Mouse (Mus musculus): ENCODE results near the gene Slc12a3. TPM values are rescaled to one million over a fixed set of nuclear protein-coding genes. Genes with fewer than 3 reads are reported as not detected.
A peak's percentile ranks its signal among the peaks of the same experiment; 100 is the strongest.

Gene Slc12a3
- polyA plus RNA-seq, 1 experiment from 2014 or later = not detected

DNA sequence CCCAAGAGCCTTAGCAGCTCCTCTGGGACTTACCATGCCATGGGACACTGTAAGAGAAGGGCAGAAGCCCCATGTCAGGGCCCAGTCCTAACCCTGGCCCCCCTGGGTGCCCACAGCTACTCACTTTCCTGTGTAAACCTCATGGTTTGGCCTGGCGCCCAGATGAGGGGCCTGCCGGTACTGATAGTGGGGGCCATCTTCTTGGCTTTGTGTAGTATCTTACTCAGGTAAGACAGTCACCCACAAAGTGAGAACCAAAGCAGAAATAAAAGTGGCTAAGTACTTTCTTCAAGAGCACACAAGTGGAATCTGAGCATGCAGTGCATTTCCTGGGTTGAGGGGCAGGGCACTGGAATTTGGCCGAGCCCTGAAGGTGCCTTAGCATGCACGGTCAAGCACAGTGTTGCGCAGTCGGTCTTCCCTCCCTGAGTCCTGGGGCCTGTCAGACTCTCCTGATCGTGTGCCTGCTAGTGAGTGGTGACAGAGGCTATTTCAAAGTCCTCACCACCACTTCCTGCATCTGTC lies 21.9 kb upstream of the Slc12a3 start:
- Histone ChIP-seq H3K9me3 (replicated peaks) (no peaks in the 10 kb centered on the region), H3K4me1 (no peaks in the 10 kb centered on the region), H3K9ac (no peak overlapping the region), H3K4me3 (no peak overlapping the region), H3K27me3 (no peaks in the 10 kb centered on the region), H3K4me2 (no peak overlapping the region), H3K36me3 (ENCODE audit: poor library complexity, severe bottlenecking) (peaks cover 93% of the 10 kb centered on the region), H3K27ac (no peak overlapping the region)
- 87% methylated on average over 7 of the region's 7 CpGs for WGBS
- ATAC-seq = no peak

GRCm38 (mm10) chr8:94307652-94308051 lies 21.3 kb upstream of the Slc12a3 start:
- Histone ChIP-seq H3K4me1 (no peaks in the 10 kb centered on the region), H3K9ac (no peak overlapping the region), H3K27me3 (no peaks in the 10 kb centered on the region), H3K36me3 (ENCODE audit: poor library complexity, severe bottlenecking) (peaks cover 91% of the 10 kb centered on the region), H3K4me3 (no peak overlapping the region), H3K4me2 (no peak overlapping the region), H3K27ac (no peak overlapping the region), H3K9me3 (replicated peaks) (no peaks in the 10 kb centered on the region)
- no peak for ATAC-seq
- WGBS = 91% methylated on average over 9 of the region's 9 CpGs

DNA sequence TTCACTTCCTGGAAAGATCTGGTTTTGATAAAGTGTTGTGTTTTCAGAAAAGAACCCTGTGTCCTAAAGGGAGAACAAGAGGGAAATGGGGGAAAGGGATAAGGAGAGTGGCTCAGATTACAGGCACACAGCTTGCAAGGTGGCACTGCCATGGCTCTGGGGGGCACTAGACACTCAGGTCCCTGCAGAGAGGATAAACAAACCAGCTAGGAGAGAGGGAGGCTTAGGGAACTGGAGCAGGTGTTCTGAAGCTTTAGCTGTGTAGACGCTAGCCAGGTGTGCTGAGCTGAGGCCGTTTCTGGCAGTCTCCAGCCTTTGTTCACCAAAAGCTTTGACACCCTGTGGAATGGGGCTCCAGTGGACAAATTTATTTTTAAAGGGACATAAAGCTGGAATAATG lies 14.9 kb upstream of the Slc12a3 start:
- WGBS = 85% methylated on average over 2 of the region's 2 CpGs

GRCm38 (mm10) chr8:94317249-94317648 lies 11.8 kb upstream of the Slc12a3 start:
- H3K4me2 ChIP-seq = no peak overlapping the region
- H3K27ac ChIP-seq = no peak overlapping the region
- H3K9me3 ChIP-seq (replicated peaks) = no peaks in the 10 kb centered on the region
- H3K36me3 ChIP-seq (ENCODE audit: poor library complexity, severe bottlenecking) = peaks cover 44% of the 10 kb centered on the region
- H3K4me3 ChIP-seq = no peak overlapping the region
- no peak overlapping the region for H3K9ac ChIP-seq
- H3K27me3 ChIP-seq = no peaks in the 10 kb centered on the region
- no peaks in the 10 kb centered on the region for H3K4me1 ChIP-seq
- ATAC-seq = no peak
- 88% methylated on average over 2 of the region's 2 CpGs for WGBS

More for the DNA sequence above, 14.9 kb upstream of the Slc12a3 start:
- H3K4me2 ChIP-seq = no peak overlapping the region
- H3K27me3 ChIP-seq = no peaks in the 10 kb centered on the region
- no peak overlapping the region for H3K4me3 ChIP-seq
- H3K4me1 ChIP-seq = no peaks in the 10 kb centered on the region
- H3K27ac ChIP-seq = no peak overlapping the region
- ATAC-seq = no peak
- no peak overlapping the region for H3K9ac ChIP-seq
- H3K9me3 ChIP-seq (replicated peaks) = no peaks in the 10 kb centered on the region
- H3K36me3 ChIP-seq (ENCODE audit: poor library complexity, severe bottlenecking) = peaks cover 61% of the 10 kb centered on the region

DNA sequence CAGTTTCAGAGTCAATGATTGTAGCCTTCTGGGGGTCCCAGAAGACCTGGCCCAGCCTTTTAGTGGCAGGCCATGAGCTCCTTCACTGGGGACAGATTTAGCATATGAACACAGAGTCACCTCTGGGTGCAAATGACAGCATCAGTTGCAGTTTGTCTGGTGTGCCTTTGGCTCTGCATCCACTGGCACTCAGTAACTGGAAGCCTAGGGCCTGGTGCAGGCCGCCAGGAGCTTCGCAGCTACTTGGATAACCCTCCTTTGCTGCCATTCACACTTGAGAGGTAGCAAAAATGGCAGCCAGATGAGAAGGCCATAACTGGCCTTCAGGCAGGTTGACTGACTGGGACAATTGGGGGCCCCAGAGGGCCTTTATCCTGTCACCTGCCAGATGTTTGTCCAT lies 11.3 kb upstream of the Slc12a3 start:
- H3K36me3 ChIP-seq (ENCODE audit: poor library complexity, severe bottlenecking) = peaks cover 40% of the 10 kb centered on the region
- ATAC-seq = no peak
- H3K27ac ChIP-seq = no peak overlapping the region
- no peak overlapping the region for H3K9ac ChIP-seq
- H3K27me3 ChIP-seq = no peaks in the 10 kb centered on the region
- H3K4me2 ChIP-seq = no peak overlapping the region
- no peaks in the 10 kb centered on the region for H3K9me3 ChIP-seq (replicated peaks)
- H3K4me1 ChIP-seq = no peaks in the 10 kb centered on the region
- H3K4me3 ChIP-seq = no peak overlapping the region
- WGBS = 92% methylated on average over 2 of the region's 2 CpGs

DNA sequence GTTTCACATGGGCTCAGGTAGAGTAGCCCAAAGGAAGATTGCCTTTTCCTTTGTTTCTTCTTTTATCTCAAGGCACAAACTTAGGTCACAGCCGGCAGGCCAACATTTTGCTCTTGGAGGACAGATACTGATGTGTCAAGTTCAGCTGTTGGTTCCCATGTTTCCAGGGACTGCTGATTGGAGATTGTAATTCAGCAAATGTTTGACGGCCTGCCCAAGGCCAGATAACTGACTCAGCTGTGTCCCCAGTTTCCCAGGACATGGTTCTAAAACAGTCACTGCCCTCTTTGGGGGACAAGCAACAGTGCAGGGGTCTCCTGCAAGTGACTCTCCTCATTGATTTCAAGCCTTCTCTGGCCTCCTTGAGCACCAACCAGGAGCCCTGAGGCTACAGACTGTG lies 9.0 kb upstream of the Slc12a3 start:
- no peak for ATAC-seq
- Histone ChIP-seq H3K4me1 (no peaks in the 10 kb centered on the region), H3K27me3 (no peaks in the 10 kb centered on the region), H3K27ac (no peak overlapping the region), H3K4me3 (no peak overlapping the region), H3K36me3 (ENCODE audit: poor library complexity, severe bottlenecking) (peaks cover 33% of the 10 kb centered on the region), H3K9me3 (replicated peaks) (no peaks in the 10 kb centered on the region), H3K9ac (no peak overlapping the region), H3K4me2 (no peak overlapping the region)
- WGBS = 89% methylated on average over 2 of the region's 2 CpGs

DNA sequence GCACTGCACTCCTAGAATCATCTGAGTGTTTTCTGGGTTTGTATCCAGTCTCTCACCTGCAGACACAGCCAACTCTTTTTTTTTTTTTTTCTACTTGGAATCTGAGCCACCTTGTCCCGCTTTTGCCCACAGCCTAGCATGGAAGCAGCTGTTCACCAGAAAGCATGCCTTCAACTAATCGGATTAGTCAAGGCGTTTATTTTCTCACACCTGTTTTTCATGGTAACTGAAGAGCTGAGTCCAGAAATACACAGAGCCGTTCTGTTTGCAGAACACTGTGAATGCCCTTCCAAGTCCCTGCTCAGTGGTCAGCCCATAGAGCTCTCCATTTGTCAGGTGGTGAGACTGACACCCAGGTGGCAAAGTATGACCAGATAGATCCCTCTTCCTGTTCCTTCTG lies 6.9 kb upstream of the Slc12a3 start:
- Histone ChIP-seq H3K9me3 (replicated peaks) (no peaks in the 10 kb centered on the region), H3K4me1 (no peaks in the 10 kb centered on the region), H3K4me3 (no peak overlapping the region), H3K27ac (no peak overlapping the region), H3K9ac (no peak overlapping the region), H3K27me3 (no peaks in the 10 kb centered on the region), H3K36me3 (ENCODE audit: poor library complexity, severe bottlenecking) (peaks cover 22% of the 10 kb centered on the region; the same call in 1 of the 2 replicates), H3K4me2 (no peak overlapping the region)
- 77% methylated on average over 4 of the region's 4 CpGs for WGBS
- no peak for ATAC-seq

DNA sequence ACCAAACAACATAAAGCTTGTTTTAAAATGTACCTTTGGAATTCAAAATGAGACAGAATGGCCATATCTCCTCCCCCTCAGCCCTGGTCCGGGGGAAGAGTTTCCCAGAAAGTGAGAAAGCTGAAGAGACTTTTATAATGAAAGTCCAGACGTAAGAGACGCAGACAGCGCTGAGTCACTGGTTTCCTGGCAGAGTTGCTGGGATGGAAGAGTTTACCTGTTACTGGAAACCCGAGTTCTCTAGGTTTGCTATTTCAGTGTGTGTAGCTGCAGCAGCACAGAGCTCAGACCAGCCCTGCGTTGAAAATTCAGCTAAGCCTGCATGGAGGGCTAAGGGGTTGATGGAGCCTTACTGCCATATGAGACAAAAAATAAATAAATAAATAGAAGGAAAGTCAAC lies 6.0 kb upstream of the Slc12a3 start:
- Histone ChIP-seq H3K4me3 (no peak overlapping the region), H3K36me3 (ENCODE audit: poor library complexity, severe bottlenecking) (peaks cover 16% of the 10 kb centered on the region; the same call in 1 of the 2 replicates), H3K4me1 (no peaks in the 10 kb centered on the region), H3K27me3 (no peaks in the 10 kb centered on the region), H3K9me3 (replicated peaks) (no peaks in the 10 kb centered on the region), H3K27ac (no peak overlapping the region), H3K9ac (no peak overlapping the region), H3K4me2 (no peak overlapping the region)
- WGBS = 92% methylated on average over 6 of the region's 6 CpGs
- no peak for ATAC-seq

GRCm38 (mm10) chr8:94324071-94324470 lies 4.9 kb upstream of the Slc12a3 start:
- Histone ChIP-seq H3K4me2 (no peak overlapping the region), H3K4me3 (no peak overlapping the region), H3K27me3 (no peaks in the 10 kb centered on the region), H3K36me3 (ENCODE audit: poor library complexity, severe bottlenecking) (peaks cover 9% of the 10 kb centered on the region; the same call in 1 of the 2 replicates), H3K4me1 (no peaks in the 10 kb centered on the region), H3K27ac (no peak overlapping the region), H3K9ac (no peak overlapping the region), H3K9me3 (replicated peaks) (no peaks in the 10 kb centered on the region)
- no peak for ATAC-seq
- WGBS = 62% methylated on average over 12 of the region's 12 CpGs

DNA sequence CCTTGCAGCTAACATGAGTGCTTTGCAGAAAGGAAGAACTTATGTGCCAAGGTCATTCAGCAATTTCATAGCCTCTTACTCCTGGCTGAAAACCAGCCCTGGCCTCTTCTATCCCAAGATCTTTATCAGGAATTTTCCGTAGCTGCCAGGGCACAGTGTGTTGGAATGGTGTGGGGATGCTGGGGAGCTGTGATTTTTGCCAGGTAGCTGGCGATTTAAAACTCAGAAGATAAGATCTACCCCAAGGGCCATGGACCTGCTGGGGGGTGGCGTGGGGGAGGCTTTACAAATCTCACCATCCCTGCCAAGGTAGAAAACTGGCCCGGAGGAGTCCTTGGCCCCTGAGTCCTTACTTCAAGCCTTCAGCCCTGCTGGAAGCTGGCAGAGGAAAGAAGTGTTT lies 3.0 kb upstream of the Slc12a3 start:
- H3K9ac ChIP-seq = no peak overlapping the region
- H3K27me3 ChIP-seq = no peaks in the 10 kb centered on the region
- H3K4me3 ChIP-seq = no peak overlapping the region
- 83% methylated on average over 4 of the region's 4 CpGs for WGBS
- no peaks in the 10 kb centered on the region for H3K4me1 ChIP-seq
- no peak for ATAC-seq
- H3K27ac ChIP-seq = no peak overlapping the region
- no peaks in the 10 kb centered on the region for H3K9me3 ChIP-seq (replicated peaks)
- H3K36me3 ChIP-seq (ENCODE audit: poor library complexity, severe bottlenecking) = peaks cover 4% of the 10 kb centered on the region; the same call in 1 of the 2 replicates
- no peak overlapping the region for H3K4me2 ChIP-seq

GRCm38 (mm10) chr8:94330733-94331132 lies 1.7 kb downstream of the Slc12a3 start:
- 32% methylated on average over 4 of the region's 4 CpGs for WGBS
- peak; percentile 84 for ATAC-seq
- Histone ChIP-seq H3K4me3 (no peak overlapping the region), H3K4me1 (no peaks in the 10 kb centered on the region), H3K9me3 (replicated peaks) (no peaks in the 10 kb centered on the region), H3K4me2 (no peak overlapping the region), H3K36me3 (ENCODE audit: poor library complexity, severe bottlenecking) (no peaks in the 10 kb centered on the region), H3K27me3 (no peaks in the 10 kb centered on the region), H3K9ac (no peak overlapping the region), H3K27ac (no peak overlapping the region)

DNA sequence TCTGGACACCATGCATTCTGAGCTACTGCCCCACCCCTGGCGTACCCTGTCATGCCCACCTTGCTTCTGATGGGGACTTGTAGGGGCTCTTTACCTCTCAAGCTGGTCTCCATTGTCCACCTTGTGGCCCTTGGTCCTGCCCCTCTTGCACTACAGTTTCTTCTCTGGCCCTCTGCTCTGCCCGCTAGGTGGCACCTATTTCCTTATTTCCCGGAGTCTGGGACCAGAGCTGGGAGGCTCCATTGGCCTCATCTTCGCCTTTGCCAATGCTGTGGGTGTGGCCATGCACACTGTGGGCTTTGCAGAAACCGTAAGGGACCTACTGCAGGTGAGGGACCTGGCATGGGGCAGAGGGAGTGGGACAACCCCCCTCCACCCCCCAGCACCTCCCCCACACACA lies 4.3 kb downstream of the Slc12a3 start:
- Histone ChIP-seq H3K27ac (no peak overlapping the region), H3K4me1 (no peaks in the 10 kb centered on the region)
- ATAC-seq = no peak

GRCm38 (mm10) chr8:94337559-94337958 lies 8.6 kb downstream of the Slc12a3 start:
- Histone ChIP-seq H3K36me3 (ENCODE audit: poor library complexity, severe bottlenecking) (no peaks in the 10 kb centered on the region), H3K4me2 (no peak overlapping the region), H3K4me3 (no peak overlapping the region), H3K27ac (no peak overlapping the region), H3K4me1 (no peaks in the 10 kb centered on the region), H3K9ac (no peak overlapping the region), H3K27me3 (no peaks in the 10 kb centered on the region), H3K9me3 (replicated peaks) (no peaks in the 10 kb centered on the region)
- no peak for ATAC-seq
- 83% methylated on average over 8 of the region's 8 CpGs for WGBS

More for the DNA sequence above, 4.3 kb downstream of the Slc12a3 start:
- H3K4me2 ChIP-seq = no peak overlapping the region
- H3K9ac ChIP-seq = no peak overlapping the region
- no peaks in the 10 kb centered on the region for H3K9me3 ChIP-seq (replicated peaks)
- H3K4me3 ChIP-seq = no peak overlapping the region
- no peaks in the 10 kb centered on the region for H3K36me3 ChIP-seq (ENCODE audit: poor library complexity, severe bottlenecking)
- H3K27me3 ChIP-seq = no peaks in the 10 kb centered on the region
- 46% methylated on average over 5 of the region's 5 CpGs for WGBS
